Mouse (Mus musculus) bone marrow macrophage, adult 2 months (primary cell): ENCODE data around the gene Lsm7. TPM values are rescaled to one million over a fixed set of nuclear protein-coding genes. Genes with fewer than 3 reads are reported as not detected.

Experiments
- H3K27ac ChIP-seq: 2 replicates; pipeline ENCODE4 v1.5.1; 2012; ENCODE audit warnings: low read depth, low read length; ENCODE audit not compliant: insufficient read depth
- H3K4me1 ChIP-seq: 2 replicates; pipeline ENCODE4 v1.6.1; 2012; ENCODE audit warnings: low read length; ENCODE audit not compliant: control insufficient read depth, insufficient read depth
- H3K4me3 ChIP-seq: 2 replicates; pipeline ENCODE4 v1.5.1; 2012; ENCODE audit warnings: mild to moderate bottlenecking, low read length, moderate library complexity; ENCODE audit not compliant: insufficient read depth
- CTCF ChIP-seq: IDR thresholded peaks from 2 replicates; pipeline ENCODE4 v1.5.1; 2012; ENCODE audit warnings: low read depth, mild to moderate bottlenecking, low read length, moderate library complexity
- POLR2A ChIP-seq: IDR thresholded peaks from 2 replicates; pipeline ENCODE4 v1.6.1; 2012; ENCODE audit warnings: mild to moderate bottlenecking, low read depth, low read length, borderline replicate concordance
- polyA plus RNA-seq: library from polyadenylated mRNA; stranded (reverse); fragments of >200 nt; gene quantifications from 2 replicates; pipeline ENCODE4 v1.2.4, GENCODE M21; 2012; ENCODE audit not compliant: missing spikeins, insufficient read depth, insufficient read length

Lsm7 gene
- polyA plus RNA-seq: 49.7 and 54.3 TPM in 2 replicates

- Histone ChIP-seq H3K27ac (peak within 1 kb of the TSS; percentile 11), H3K4me1 (peaks cover 11% of the 10 kb centered on the region), H3K4me3 (peak within 1 kb of the TSS; percentile 81)
- no peak for TF ChIP-seq CTCF
- no peak for TF ChIP-seq POLR2A
Measured at GRCm38 (mm10) chr10:80854913-80855748, at the start of gene Lsm7, which contains the start of gene Sppl2b. TSS of gene Lsm7 (minus strand) at chr10:80855209. TSS of gene Sppl2b (plus strand) at chr10:80855275.

- TF ChIP-seq POLR2A (no peak), CTCF (no peak)
- Histone ChIP-seq H3K4me3 (no peak overlapping the region), H3K27ac (no peak overlapping the region), H3K4me1 (peaks cover 5% of the 10 kb centered on the region; the same call in 1 of the 2 replicates)
Measured at GRCm38 (mm10) chr10:80904709-80905108, 49.7 kb upstream of the Lsm7 start.

GRCm38 (mm10) chr10:80904004-80904693 lies 49.1 kb upstream of the Lsm7 start:
- no peak for TF ChIP-seq POLR2A
- no peak for TF ChIP-seq CTCF
- peaks cover 5% of the 10 kb centered on the region for H3K4me1 ChIP-seq
- no peak overlapping the region for H3K4me3 ChIP-seq
- no peak overlapping the region for H3K27ac ChIP-seq

GRCm38 (mm10) chr10:80903282-80903681 lies 48.3 kb upstream of the Lsm7 start:
- Histone ChIP-seq H3K27ac (no peak overlapping the region), H3K4me3 (no peak overlapping the region), H3K4me1 (peaks cover 8% of the 10 kb centered on the region)
- TF ChIP-seq CTCF: no peak
- TF ChIP-seq POLR2A: no peak

GRCm38 (mm10) chr10:80902273-80902940 lies 47.4 kb upstream of the Lsm7 start:
- Histone ChIP-seq H3K27ac (no peak overlapping the region), H3K4me1 (peaks cover 8% of the 10 kb centered on the region), H3K4me3 (no peak overlapping the region)
- TF ChIP-seq CTCF (no peak), POLR2A (no peak)

GRCm38 (mm10) chr10:80901409-80902272 lies 46.6 kb upstream of the Lsm7 start:
- Histone ChIP-seq H3K4me3 (no peak overlapping the region; the same call in 1 of the 2 replicates), H3K4me1 (peaks cover 8% of the 10 kb centered on the region), H3K27ac (peak overlapping the region; percentile 17)
- TF ChIP-seq CTCF (no peak), POLR2A (no peak)

GRCm38 (mm10) chr10:80900318-80901247 lies 45.6 kb upstream of the Lsm7 start, which contains the start of gene Timm13:
TSS of gene Timm13 (minus strand) at chr10:80900969.
- TF ChIP-seq POLR2A (no peak), CTCF (no peak)
- peak within 1 kb of the TSS; percentile 72 for H3K4me3 ChIP-seq
- H3K4me1 ChIP-seq: peaks cover 8% of the 10 kb centered on the region
- peak within 1 kb of the TSS; percentile 73 for H3K27ac ChIP-seq
